Mouse (Mus musculus) hematopoietic stem cell, adult 5-6 weeks (primary cell): Measurements from ENCODE around the gene Sorbs2. TPM values are rescaled to one million over a fixed set of nuclear protein-coding genes. Genes with fewer than 3 reads are reported as not detected.

ENCODE experiments used
- ATAC-seq, 2 experiments: fragments of 125-278 bp in 1 of 2; replicated peaks in 1 of 2; 2 replicates each; pipeline ENCODE4 v1.8.0; 2016 to 2017; ENCODE audit warnings: inconsistent platforms in 2 of 2, mild to moderate bottlenecking in 2 of 2, moderate number of reproducible peaks in 2 of 2, low read depth in 1 of 2, moderate TSS enrichment in 1 of 2; ENCODE audit not compliant: low FRiP score in 2 of 2, poor library complexity in 2 of 2, severe bottlenecking in 2 of 2, insufficient read depth in 1 of 2, low TSS enrichment in 1 of 2
- total RNA-seq: library from RNA; stranded (forward); fragments of 172-1452, 232-1000 nt; gene quantifications from 2 replicates; pipeline ENCODE4 v1.2.3, GENCODE M21; 2017

The Sorbs2 gene
- total RNA-seq, 1 experiment from 2014 or later: 1.0 TPM

- ATAC-seq: no peak
These were observed 142.4 kb downstream of the Sorbs2 start for GRCm38 (mm10) chr8:45649966-45650365.

DNA sequence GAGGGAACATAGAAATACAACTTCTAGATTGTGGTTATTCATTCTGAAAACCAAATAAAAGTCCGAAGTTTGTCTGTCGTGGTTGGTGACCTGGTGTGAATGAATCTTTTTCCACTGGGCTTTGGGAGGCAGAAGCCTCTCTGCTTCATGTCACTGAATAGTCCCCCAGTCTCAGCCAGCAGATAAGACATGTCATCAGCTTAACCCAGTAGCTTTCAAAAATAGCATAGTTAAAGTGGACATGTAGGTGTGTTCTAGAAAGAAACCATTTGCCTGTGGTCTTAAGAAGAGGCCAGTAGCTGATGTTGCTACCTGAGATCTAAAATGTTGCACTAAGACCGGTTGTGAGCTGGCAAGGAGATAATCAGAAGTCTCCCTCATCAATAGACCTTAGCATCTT, 150.4 kb downstream of the Sorbs2 start:
- no peak for ATAC-seq

- no peak; a peak in 1 of 4 replicates for ATAC-seq
These were observed 151.1 kb downstream of the Sorbs2 start for GRCm38 (mm10) chr8:45658458-45659325.

DNA sequence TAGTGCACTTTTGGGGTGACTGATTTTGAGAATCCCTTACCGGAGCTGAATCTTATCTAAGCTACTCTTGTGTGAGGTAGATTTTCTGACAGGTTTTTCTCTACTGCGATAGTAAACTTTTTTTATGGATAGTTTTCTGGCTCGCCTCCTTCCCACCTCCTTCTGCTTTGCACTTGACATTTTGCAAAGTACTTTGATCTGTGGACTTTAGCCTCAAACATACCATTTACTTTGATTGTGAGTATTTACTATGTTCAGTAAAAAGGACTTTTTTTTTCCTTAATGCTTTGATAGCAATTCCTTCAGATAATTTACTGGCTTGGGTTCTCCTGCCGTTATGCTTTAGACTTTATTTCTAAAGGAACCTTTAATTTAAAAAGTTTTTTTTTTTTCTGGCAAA, 151.9 kb downstream of the Sorbs2 start:
- no peak for ATAC-seq

DNA sequence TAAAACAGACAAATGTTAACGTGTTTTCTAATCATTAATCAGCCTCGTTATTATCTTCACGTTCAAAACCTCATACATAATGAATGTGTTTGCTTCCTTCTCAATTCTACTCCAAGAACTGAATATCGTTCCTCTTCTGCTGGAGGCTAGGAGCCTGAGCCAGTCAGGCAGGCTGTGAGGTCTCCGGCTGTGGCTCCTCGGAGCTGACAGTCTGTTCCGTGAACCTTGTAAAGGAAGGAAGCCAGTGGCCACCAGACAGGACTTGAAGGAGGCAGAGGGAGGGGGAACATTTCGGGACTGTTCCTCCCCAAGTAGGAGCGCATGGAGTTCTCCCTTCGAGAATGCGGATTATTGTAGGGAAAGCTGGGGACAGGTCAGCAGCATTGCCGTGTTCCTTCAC, 153.0 kb downstream of the Sorbs2 start:
- 0 out of 4 replicates have a peak, but pooled peaks of 1 of the 2 experiments have one; percentile 37 for ATAC-seq

DNA sequence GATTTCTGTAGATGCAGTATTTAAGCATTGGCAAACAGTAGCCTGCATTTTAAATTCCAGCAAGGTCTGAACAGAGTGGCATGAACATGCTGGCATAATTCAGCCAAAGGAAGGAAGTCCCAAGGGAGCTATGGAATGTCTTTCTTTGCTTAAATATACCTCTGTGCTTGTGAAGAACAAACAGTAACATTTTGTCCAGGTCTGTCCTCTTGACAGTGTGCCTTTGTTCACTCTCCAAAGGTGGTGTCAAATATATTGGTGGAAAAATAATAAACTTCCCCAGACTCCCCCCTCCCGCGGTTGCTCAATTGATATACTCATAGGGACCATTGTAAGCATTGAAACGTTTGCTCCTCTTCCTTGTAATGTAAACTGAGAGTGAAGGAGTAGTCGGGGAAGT, 154.0 kb downstream of the Sorbs2 start:
- ATAC-seq: no peak

DNA sequence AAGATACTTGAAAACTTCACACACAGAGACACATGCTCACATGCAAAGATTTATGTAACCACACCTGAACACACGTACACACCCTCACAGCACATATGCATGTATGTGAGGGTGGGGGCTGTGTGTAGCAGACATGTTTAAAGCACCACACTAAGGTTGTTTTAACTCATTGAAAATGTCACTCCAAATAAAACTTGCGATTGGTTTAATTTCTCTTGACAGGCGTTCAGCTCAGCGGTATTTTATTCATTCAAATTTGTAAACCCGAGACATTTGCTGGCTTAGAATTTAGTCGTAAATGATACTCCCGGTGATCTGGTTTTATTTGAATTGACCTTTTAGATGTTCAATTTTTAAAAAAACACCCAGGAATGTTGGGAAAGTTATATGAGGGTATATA, 158.6 kb downstream of the Sorbs2 start:
- no peak for ATAC-seq

DNA sequence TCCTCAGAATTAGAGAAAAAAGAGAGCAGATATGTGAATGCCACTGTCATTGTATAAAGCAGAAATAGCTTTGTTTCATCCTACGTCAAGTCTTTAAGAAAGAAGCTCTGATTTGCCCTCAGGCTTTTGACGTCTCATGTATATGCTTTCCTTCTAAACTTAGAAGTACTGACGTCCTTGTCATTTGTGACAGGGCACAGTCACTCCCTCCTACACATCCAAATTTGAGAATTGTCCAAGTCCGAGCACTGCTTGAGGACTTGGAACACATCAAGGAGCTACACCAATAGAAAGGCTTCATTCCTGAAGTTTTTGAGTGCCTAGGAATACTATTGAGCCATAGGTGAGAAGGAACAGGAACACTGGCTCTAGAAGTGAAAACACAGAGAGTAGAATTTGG, 165.6 kb downstream of the Sorbs2 start:
- ATAC-seq: no peak

DNA sequence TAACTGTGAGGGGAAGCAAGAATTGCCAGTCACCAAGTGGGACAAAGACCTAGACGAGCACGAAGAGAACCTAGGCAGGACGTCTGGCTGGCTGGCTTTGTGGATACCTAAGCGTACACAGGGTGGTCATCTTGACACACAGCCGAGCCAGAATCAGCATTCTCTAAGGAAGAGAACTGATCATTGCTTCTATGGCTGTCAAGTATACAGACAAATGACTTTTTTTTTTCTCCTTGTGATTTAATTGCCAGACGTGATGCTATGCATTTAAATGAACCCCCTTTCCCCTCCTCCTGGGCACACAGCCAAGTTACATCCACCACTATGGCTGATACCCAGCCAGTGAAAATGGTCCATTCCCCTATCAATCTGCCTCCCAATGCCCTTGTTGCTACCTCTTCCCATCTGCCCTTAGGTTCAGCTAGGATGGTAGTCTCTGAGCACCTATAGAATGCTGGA, 168.3 kb downstream of the Sorbs2 start:
- no peak for ATAC-seq

DNA sequence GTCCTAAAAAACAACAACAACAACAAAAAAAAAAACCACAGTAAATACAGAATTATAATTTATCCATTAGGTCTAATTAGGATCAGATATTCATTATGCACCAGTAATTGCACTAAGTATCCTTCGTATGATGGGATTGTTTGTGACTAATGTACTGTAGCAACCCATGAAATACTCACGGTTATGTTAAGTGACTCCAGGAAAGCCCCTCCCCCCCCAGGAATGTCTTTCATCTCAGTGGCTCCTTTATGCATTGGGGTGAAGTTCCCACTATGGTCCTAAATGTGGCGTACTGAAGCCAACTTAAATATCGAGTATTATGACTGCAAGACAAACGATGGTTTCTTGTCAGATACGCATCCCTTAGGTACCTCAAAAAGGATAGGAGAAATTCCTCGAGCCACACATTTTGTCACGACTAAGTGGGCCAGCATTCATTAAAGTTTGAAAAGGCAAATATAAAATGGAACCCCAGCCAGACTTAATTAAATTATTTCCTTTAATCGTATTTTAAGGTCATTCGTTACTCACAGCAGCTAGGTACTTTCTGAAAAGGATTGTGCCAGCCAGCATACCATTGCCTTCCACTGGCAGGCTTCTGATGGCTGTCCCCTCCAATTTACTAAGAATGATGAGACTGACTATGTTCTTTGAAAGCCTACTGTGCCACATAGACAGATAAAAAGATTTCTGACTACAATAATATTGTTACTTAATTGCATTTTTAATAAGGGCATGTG, 169.7 kb downstream of the Sorbs2 start:
- ATAC-seq: no peak

- no peak for ATAC-seq
These were observed 170.3 kb downstream of the Sorbs2 start for GRCm38 (mm10) chr8:45677854-45678241.

DNA sequence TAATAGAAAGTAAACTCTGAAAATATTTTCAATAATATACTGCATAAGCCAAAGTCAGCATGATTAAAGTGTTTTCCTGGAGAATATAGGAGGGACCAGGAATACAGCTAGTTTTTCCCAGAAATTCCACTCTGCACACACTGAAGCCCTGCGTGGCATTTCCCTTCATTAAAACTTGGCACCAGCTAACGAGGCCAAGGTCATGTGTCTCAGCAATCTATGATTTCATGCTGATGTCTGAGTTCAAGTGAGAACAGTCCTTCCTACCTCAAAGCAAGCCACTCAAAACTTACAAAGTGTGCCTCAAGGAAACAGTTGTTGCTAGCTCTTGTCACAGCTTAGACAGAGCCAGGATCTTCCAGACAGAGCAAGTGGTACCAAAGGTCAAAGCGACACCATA, 173.6 kb downstream of the Sorbs2 start:
- ATAC-seq: no peak

DNA sequence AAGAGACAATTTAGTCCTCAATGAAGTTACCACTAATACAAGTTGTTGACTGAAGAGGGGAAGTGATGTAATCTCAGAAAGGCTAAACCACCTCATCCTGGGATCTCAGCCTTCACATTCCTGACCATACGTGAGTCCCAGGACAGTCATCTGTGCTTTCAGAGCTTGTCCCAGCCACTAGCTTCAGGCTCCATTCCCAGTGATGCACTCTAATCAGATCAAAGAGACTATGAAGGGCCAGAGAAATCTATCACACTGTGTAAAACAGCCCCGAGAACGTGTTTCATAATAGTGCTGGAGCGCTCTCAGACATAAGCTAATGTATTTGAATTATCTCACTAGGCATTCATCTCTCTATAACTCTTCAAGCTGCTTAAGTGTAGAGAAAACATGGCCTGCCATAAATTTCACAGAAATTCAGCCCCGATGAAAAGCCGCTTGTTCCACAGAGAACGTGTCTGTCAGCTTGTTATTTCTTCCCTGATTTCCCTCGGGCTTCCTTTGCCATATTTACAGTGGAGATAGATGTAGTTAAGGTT, 175.3 kb downstream of the Sorbs2 start:
- ATAC-seq: no peak

GRCm38 (mm10) chr8:45687942-45688695, 180.5 kb downstream of the Sorbs2 start:
- ATAC-seq: no peak

DNA sequence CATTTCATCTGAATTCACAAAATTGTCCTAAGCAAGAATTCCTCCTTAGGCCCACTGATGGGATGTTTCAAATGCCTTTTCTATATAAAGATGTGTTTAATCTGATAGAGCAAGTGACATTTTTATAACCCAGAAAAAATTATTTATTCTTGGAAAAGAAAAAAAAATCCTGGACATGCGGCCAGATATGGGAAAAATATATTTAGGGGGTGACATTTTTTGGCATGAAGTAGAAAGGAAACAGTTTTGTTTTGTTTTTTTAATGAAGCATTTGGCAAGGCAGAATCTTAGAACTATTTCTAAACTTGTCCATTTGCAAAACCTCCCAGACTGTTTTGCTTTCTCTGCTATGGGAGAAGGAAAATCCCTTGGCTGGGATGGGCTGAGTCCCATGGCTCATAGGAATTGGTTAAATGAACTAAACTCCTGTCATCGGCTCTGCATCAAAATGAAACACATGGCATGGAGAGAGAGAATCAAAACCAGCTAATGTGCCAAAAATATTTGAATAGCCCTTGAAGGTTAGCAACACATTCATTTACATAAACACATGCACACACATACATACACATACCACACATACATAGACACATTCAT, 182.1 kb downstream of the Sorbs2 start:
- no peak for ATAC-seq

DNA sequence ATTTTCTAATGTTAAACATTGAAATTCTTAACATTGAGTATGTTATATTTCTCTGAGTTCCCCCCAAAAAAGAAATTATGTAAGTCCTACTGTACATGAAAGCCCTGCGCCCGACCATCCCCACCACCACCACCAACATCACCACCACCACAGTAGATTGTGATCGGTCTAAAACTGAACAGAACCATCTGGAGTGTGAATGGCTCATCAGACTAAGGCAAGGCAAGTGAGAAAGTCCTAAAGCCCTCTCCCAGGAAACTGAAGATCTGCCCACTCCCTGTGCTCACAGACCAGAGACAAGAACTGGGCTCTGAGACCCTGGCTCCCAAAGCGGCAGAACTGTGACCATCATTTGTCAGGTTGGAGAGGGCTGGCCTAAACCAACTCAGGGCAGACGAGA, 192.5 kb downstream of the Sorbs2 start:
- ATAC-seq: no peak

DNA sequence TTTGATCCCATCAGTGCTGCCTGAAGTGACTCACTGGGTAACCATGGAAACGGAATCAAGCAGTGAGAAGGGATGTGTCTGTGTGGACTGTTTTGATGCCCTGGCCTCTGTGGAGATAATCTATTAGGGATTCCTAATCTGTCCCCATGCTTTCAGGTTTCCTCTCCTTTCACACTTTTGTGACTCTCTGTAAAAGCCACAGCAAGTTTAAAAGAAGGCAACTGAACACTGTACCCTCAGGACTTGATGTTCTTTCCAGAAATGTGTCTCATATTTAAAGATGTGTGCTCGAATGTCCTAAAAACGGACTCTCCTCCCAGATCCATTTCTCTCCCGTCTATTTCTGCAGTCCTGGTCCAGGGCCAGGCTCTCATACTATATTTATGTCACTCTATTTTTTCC, 196.1 kb downstream of the Sorbs2 start:
- no peak for ATAC-seq
